Mouse (Mus musculus) frontal cortex, adult 2 months (tissue): ENCODE measurements around the gene Glyr1. TPM values are rescaled to one million over a fixed set of nuclear protein-coding genes. Genes with fewer than 3 reads are reported as not detected.

Experiments used
- DNase-seq, 2 experiments: peaks; one replicate each; pipeline ENCODE4 v3.0.0; 2022; ENCODE audit warnings: low spot score in 1 of 2; ENCODE audit errors: extremely low spot score in 1 of 2
- polyA plus RNA-seq: library from polyadenylated mRNA; depleted of rRNA; stranded (reverse); fragments of >200 nt; gene quantifications from 2 replicates; pipeline ENCODE4 v1.2.3, GENCODE M21; 2012; rRNA removed

Glyr1 gene
- 139 and 151 TPM in 2 replicates for polyA plus RNA-seq

GRCm38 (mm10) chr16:5049774-5050234, at the start of gene Glyr1, which contains the start of gene Ubn1:
TSS of gene Glyr1 (minus strand) at chr16:5049863.
TSS of gene Ubn1 (plus strand) at chr16:5050057.
- DNase-seq, result peak; percentile 98 to 99

GRCm38 (mm10) chr16:5096504-5096903, 46.8 kb upstream of the Glyr1 start:
- DNase-seq, result no peak

GRCm38 (mm10) chr16:5093285-5093684, 43.6 kb upstream of the Glyr1 start:
- DNase-seq, result no peak

GRCm38 (mm10) chr16:5089021-5089420, 39.4 kb upstream of the Glyr1 start:
- no peak for DNase-seq

- DNase-seq, result no peak
These were observed 36.5 kb upstream of the Glyr1 start for GRCm38 (mm10) chr16:5086179-5086578.

GRCm38 (mm10) chr16:5085196-5085595, 35.5 kb upstream of the Glyr1 start:
- DNase-seq, result no peak

GRCm38 (mm10) chr16:5074341-5074740, 24.7 kb upstream of the Glyr1 start:
- peak in 1 of 2 experiments; percentile 54 for DNase-seq

GRCm38 (mm10) chr16:5071974-5072373, 22.3 kb upstream of the Glyr1 start:
- DNase-seq, result no peak

- DNase-seq, result peak; percentile 29 to 66
These were observed 20.7 kb upstream of the Glyr1 start for GRCm38 (mm10) chr16:5070321-5070720.

- DNase-seq, result no peak
These were observed 13.8 kb upstream of the Glyr1 start for GRCm38 (mm10) chr16:5063472-5063871.

- DNase-seq, result no peak
These were observed 8.5 kb upstream of the Glyr1 start for GRCm38 (mm10) chr16:5058114-5058513.

- DNase-seq, result peak; percentile 20 to 62
These were observed 818 bp upstream of the Glyr1 start for GRCm38 (mm10) chr16:5050251-5051110.

GRCm38 (mm10) chr16:5049182-5049773, 385 bp downstream of the Glyr1 start:
- DNase-seq, result no peak

GRCm38 (mm10) chr16:5045322-5045721, 4.3 kb downstream of the Glyr1 start:
- DNase-seq, result no peak

- no peak for DNase-seq
These were observed 12.9 kb downstream of the Glyr1 start for GRCm38 (mm10) chr16:5036649-5037234.

GRCm38 (mm10) chr16:5035591-5035990, 14.1 kb downstream of the Glyr1 start:
- DNase-seq, result no peak

- no peak for DNase-seq
These were observed 19.8 kb downstream of the Glyr1 start for GRCm38 (mm10) chr16:5029847-5030246.

GRCm38 (mm10) chr16:5024021-5024420, 25.6 kb downstream of the Glyr1 start:
- DNase-seq, result no peak

- no peak for DNase-seq
These were observed 35.1 kb downstream of the Glyr1 start for GRCm38 (mm10) chr16:5014578-5014977.

GRCm38 (mm10) chr16:5013054-5013838, 36.4 kb downstream of the Glyr1 start, which contains the start of gene Rogdi:
TSS of gene Rogdi (minus strand) at chr16:5013553.
- DNase-seq, result peak; percentile 99
